Mouse (Mus musculus) neural tube, embryonic 12.5 days (tissue): ENCODE data around the gene Phf13. TPM values are rescaled to one million over a fixed set of nuclear protein-coding genes. Genes with fewer than 3 reads are reported as not detected.

Experiments
- ATAC-seq: fragments of 200-750 bp; cut with Nextera tagmentation; 2 replicates; pipeline ENCODE4 v1.8.0; 2017; ENCODE audit warnings: low read depth, mild to moderate bottlenecking, moderate TSS enrichment, moderate library complexity; ENCODE audit not compliant: low FRiP score
- H3K27ac ChIP-seq: fragments of 300-500 bp; sonication (generic); 2 replicates; pipeline ENCODE4 v1.5.1; 2016
- H3K27me3 ChIP-seq: fragments of 300-500 bp; sonication (generic); replicated peaks from 2 replicates; pipeline ENCODE4 v1.6.1; 2016; ENCODE audit warnings: mild to moderate bottlenecking
- H3K36me3 ChIP-seq: fragments of 300-500 bp; sonication (generic); 2 replicates; pipeline ENCODE4 v1.6.1; 2016; ENCODE audit warnings: mild to moderate bottlenecking
- H3K4me1 ChIP-seq: fragments of 300-500 bp; sonication (generic); 2 replicates; pipeline ENCODE4 v1.6.1; 2016
- H3K4me2 ChIP-seq: fragments of 300-500 bp; sonication (generic); replicated peaks from 2 replicates; pipeline ENCODE4 v1.6.1; 2016; ENCODE audit warnings: mild to moderate bottlenecking
- H3K4me3 ChIP-seq: fragments of 300-500 bp; sonication (generic); 2 replicates; pipeline ENCODE4 v1.5.1; 2016
- H3K9ac ChIP-seq: fragments of 300-500 bp; sonication (generic); 2 replicates; pipeline ENCODE4 v1.6.1; 2016; ENCODE audit warnings: mild to moderate bottlenecking
- H3K9me3 ChIP-seq: fragments of 300-500 bp; sonication (generic); 2 replicates; pipeline ENCODE4 v1.6.1; 2016; ENCODE audit warnings: mild to moderate bottlenecking
- WGBS: fragments of 180-500 bp; shearing (Covaris S2); methylation state at CpG from one replicate; pipeline ENCODE4 v1.1.7; 2016; 5-methylcytosine and 5-hydroxymethylcytosine counted together
- polyA plus RNA-seq: library from polyadenylated mRNA; unstranded; fragments of >200 nt; fragmentation: Nextera tagmentation; extraction: Ambion mirVana; gene quantifications from 2 replicates; pipeline ENCODE4 v1.2.1, GENCODE M21; 2016

Gene Phf13
- polyA plus RNA-seq, 1 experiment from 2014 or later: 31.3 TPM

DNA sequence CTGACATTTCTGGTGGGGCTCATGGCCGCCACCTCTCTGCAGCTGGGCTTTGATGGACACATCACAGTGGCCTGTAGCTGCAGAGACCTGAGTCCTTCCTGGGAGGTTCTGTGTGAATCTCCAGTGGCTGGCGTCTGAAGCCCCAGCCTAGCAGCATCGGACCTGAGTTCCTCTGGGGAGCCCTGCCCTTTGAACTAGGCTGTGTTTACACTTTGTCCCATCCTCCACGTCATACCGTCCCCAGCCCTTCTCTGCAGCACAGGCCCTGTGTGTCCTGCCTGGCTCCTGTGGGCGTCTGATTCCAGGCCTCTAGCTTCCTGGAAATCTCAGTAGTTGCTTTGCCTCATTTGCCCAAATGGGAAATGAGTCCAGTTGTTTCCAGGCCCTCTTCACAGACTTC is 42.8 kb downstream of the Phf13 start:
- WGBS: 93% methylated on average over 6 of the region's 6 CpGs

DNA sequence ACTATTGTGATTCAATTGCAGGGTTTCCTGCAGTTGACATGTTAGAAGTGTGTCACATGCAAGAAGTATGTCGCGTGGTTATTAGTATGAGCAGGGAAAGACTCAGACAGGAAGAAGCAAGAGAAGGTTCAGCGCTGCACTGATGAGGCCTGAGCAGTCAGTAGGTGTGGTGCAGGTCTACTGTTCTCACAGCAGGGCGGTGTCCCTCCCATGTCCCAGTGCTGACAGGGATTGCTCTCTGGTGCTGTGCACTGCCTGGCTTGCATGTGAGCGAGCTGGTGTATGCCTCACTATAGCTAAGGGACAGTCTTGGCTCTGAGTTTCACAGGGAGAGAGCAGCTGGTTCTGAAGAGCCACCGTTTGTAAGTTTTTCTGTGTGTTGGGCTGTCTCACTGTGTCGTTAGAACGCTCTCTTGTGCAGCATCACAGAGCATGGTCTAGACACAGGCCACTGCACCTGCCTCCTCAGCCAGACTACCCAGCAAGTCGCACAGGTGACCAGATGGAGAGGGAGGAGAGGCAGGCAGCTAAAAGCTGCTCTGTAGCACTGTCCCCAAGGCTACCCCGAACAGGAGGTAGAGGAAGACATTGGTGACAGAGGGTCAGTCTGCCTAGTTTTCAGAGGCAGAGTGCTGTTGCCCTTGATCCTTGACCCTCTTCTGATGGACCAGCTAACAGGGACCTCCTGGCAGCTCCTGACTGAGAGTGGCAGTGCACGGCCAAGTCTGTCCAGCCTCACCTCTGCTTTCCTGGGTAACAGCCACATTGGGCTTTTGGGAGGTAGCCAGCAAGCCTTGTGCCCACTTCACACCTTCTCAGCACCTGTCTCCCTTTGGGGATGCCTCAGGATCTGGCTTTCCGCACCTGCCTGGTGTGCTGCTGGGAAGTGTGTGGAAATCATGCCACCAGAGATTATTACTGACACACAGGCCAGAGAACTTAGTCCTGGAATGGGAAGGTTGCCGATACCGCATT is 47.3 kb downstream of the Phf13 start:
- H3K4me3 ChIP-seq: no peak overlapping the region
- H3K27me3 ChIP-seq: no peaks in the 10 kb centered on the region
- H3K4me2 ChIP-seq: no peak overlapping the region
- H3K36me3 ChIP-seq: peaks cover 26% of the 10 kb centered on the region
- no peak overlapping the region for H3K27ac ChIP-seq
- H3K9ac ChIP-seq: peak overlapping the region; percentile 29; the same call in 1 of the 2 replicates
- ATAC-seq: no peak
- WGBS: 94% methylated on average over 14 of the region's 14 CpGs
- 0 out of 2 replicates have a peak, but pooled peaks cover 2% of the 10 kb centered on the region for H3K4me1 ChIP-seq
- H3K9me3 ChIP-seq: no peaks in the 10 kb centered on the region

More for the DNA sequence above, 42.8 kb downstream of the Phf13 start:
- H3K27me3 ChIP-seq: no peaks in the 10 kb centered on the region
- H3K4me1 ChIP-seq: 0 out of 2 replicates have a peak, but pooled peaks cover 2% of the 10 kb centered on the region
- ATAC-seq: no peak
- H3K27ac ChIP-seq: no peak overlapping the region
- H3K4me2 ChIP-seq: no peak overlapping the region
- no peak overlapping the region for H3K9ac ChIP-seq
- no peaks in the 10 kb centered on the region for H3K9me3 ChIP-seq
- H3K36me3 ChIP-seq: peaks cover 63% of the 10 kb centered on the region
- no peak overlapping the region for H3K4me3 ChIP-seq

- Histone ChIP-seq H3K9me3 (no peaks in the 10 kb centered on the region), H3K4me2 (no peak overlapping the region), H3K4me3 (no peak overlapping the region), H3K4me1 (0 out of 2 replicates have a peak, but pooled peaks cover 2% of the 10 kb centered on the region), H3K9ac (no peak overlapping the region), H3K27ac (no peak overlapping the region), H3K36me3 (peaks cover under 1% of the 10 kb centered on the region), H3K27me3 (no peaks in the 10 kb centered on the region)
- ATAC-seq: no peak
- 91% methylated on average over 11 of the region's 11 CpGs for WGBS
Measured at GRCm38 (mm10) chr4:151946211-151946610, 49.8 kb downstream of the Phf13 start.

Other genes starting within 250 kb of the Phf13 start
- gene Camta1, start 134.4 kb downstream of the Phf13 start, polyA plus RNA-seq: 164 and 180 TPM in 2 replicates
- 84.0 and 91.4 TPM in 2 replicates for gene Dnajc11, start 62.6 kb downstream of the Phf13 start, polyA plus RNA-seq
- 32.2 and 36.2 TPM in 2 replicates for gene Thap3, start 7.3 kb downstream of the Phf13 start, polyA plus RNA-seq
- gene Klhl21, start 12.5 kb upstream of the Phf13 start, polyA plus RNA-seq: 7.2 and 7.6 TPM in 2 replicates
- 17.8 and 20.4 TPM in 2 replicates for gene Zbtb48, start 31.4 kb upstream of the Phf13 start, polyA plus RNA-seq
- gene Tas1r1, start 42.3 kb upstream of the Phf13 start, polyA plus RNA-seq: 1.2 and 1.4 TPM in 2 replicates
- 33.5 and 34.8 TPM in 2 replicates for gene Nol9, start 43.1 kb upstream of the Phf13 start, polyA plus RNA-seq
- 10.4 and 10.6 TPM in 2 replicates for gene Plekhg5, start 76.2 kb upstream of the Phf13 start, polyA plus RNA-seq
- 0.80 and 1.2 TPM in 2 replicates for gene Tnfrsf25, start 119.7 kb upstream of the Phf13 start, polyA plus RNA-seq
- gene Espn, start 156.1 kb upstream of the Phf13 start, polyA plus RNA-seq: 0.32 and 0.55 TPM in 2 replicates
- 0.24 and 1.7 TPM in 2 replicates for gene Hes2, start 162.6 kb upstream of the Phf13 start, polyA plus RNA-seq
- 191 and 213 TPM in 2 replicates for gene Acot7, start 181.9 kb upstream of the Phf13 start, polyA plus RNA-seq